Mouse (Mus musculus) liver, embryonic 14.5 days (tissue): Measurements from ENCODE around the gene Ccdc162. TPM values are rescaled to one million over a fixed set of nuclear protein-coding genes. Genes with fewer than 3 reads are reported as not detected.

Experiments
- ATAC-seq: fragments of 200-750 bp; cut with Nextera tagmentation; 2 replicates; pipeline ENCODE4 v1.8.0; 2017; ENCODE audit warnings: moderate number of reproducible peaks, mild to moderate bottlenecking, moderate library complexity; ENCODE audit not compliant: insufficient read depth
- DNase-seq, 3 experiments: peaks; one replicate each; pipeline ENCODE4 v3.0.0-alpha.2; 2012 to 2013; ENCODE audit warnings: low read depth in 3 of 3, low spot score in 3 of 3
- H3K27ac ChIP-seq: fragments of 300-500 bp; sonication (generic); 2 replicates; pipeline ENCODE4 v1.5.1; 2014; ENCODE audit warnings: moderate library complexity, mild to moderate bottlenecking, control low read depth, inconsistent platforms
- H3K27me3 ChIP-seq: fragments of 300-500 bp; sonication (generic); 2 replicates; pipeline ENCODE4 v1.6.1; 2014; ENCODE audit warnings: mild to moderate bottlenecking, low read length, moderate library complexity; ENCODE audit not compliant: control insufficient read depth, insufficient read depth
- H3K36me3 ChIP-seq: fragments of 300-500 bp; sonication (generic); replicated peaks from 2 replicates; pipeline ENCODE4 v1.6.1; 2014; ENCODE audit warnings: low read depth; ENCODE audit not compliant: control insufficient read depth, insufficient read depth
- H3K4me1 ChIP-seq, 2 experiments: fragments of 200-500 bp in 1 of 2; fragments of 300-500 bp in 1 of 2; sonication (generic) in 1 of 2; replicated peaks; 2 replicates each; pipeline ENCODE4 v1.6.1; 2012 to 2014; ENCODE audit warnings: antibody characterized with exemption in 1 of 2, inconsistent platforms in 1 of 2, low read length in 1 of 2; ENCODE audit not compliant: control insufficient read depth in 2 of 2, insufficient read depth in 2 of 2
- H3K4me2 ChIP-seq: fragments of 300-500 bp; sonication (generic); 2 replicates; pipeline ENCODE4 v1.6.1; 2014; ENCODE audit warnings: low read depth, mild to moderate bottlenecking, control low read depth, moderate library complexity
- H3K4me3 ChIP-seq, 2 experiments: fragments of 200-500 bp in 1 of 2; fragments of 300-500 bp in 1 of 2; sonication (generic) in 1 of 2; 2 replicates each; pipeline ENCODE4 v1.5.1; 2012 to 2014; ENCODE audit warnings: low read depth in 2 of 2, low read length in 2 of 2, mild to moderate bottlenecking in 2 of 2, control low read depth in 1 of 2, inconsistent platforms in 1 of 2, moderate library complexity in 1 of 2; ENCODE audit not compliant: insufficient read depth in 1 of 2
- H3K9ac ChIP-seq: fragments of 300-500 bp; sonication (generic); replicated peaks from 2 replicates; pipeline ENCODE4 v1.6.1; 2014; ENCODE audit warnings: mild to moderate bottlenecking, control low read depth, moderate library complexity
- H3K9me3 ChIP-seq: fragments of 300-500 bp; sonication (generic); 2 replicates; pipeline ENCODE4 v1.6.1; 2016; ENCODE audit warnings: low read length, mixed read lengths; ENCODE audit not compliant: control insufficient read depth
- CTCF ChIP-seq: IDR thresholded peaks from 2 replicates; pipeline ENCODE4 v1.5.1; 2016; ENCODE audit warnings: antibody characterized with exemption, low read depth, control low read depth
- EP300 ChIP-seq: IDR thresholded peaks from 2 replicates; pipeline ENCODE4 v1.6.1; 2016; ENCODE audit warnings: antibody characterized with exemption, low read depth
- WGBS: fragments of 180-500 bp; shearing (Covaris S2); extraction: QIAGEN DNeasy Blood & Tissue Kit; methylation state at CpG from one replicate; pipeline ENCODE4 v1.1.7; 2014; ENCODE audit not compliant: insufficient replicate concordance; 5-methylcytosine and 5-hydroxymethylcytosine counted together
- polyA plus RNA-seq, 2 experiments: library from polyadenylated mRNA; depleted of rRNA in 1 of 2; stranded (reverse) in 1 of 2; unstranded in 1 of 2; fragments of >200 nt; fragmentation: Nextera tagmentation in 1 of 2; extraction: Ambion mirVana in 1 of 2; gene quantifications; 2 replicates each; pipeline versions ENCODE4 v1.2.1 to v1.2.3; 2012 to 2014

The Ccdc162 gene
- polyA plus RNA-seq (2012; rRNA removed), result 0.01 and 0.07 TPM in 2 replicates
- polyA plus RNA-seq (2014; fragmentation: Nextera tagmentation; extraction: Ambion mirVana), result 0.10 and 0.21 TPM in 2 replicates

DNA sequence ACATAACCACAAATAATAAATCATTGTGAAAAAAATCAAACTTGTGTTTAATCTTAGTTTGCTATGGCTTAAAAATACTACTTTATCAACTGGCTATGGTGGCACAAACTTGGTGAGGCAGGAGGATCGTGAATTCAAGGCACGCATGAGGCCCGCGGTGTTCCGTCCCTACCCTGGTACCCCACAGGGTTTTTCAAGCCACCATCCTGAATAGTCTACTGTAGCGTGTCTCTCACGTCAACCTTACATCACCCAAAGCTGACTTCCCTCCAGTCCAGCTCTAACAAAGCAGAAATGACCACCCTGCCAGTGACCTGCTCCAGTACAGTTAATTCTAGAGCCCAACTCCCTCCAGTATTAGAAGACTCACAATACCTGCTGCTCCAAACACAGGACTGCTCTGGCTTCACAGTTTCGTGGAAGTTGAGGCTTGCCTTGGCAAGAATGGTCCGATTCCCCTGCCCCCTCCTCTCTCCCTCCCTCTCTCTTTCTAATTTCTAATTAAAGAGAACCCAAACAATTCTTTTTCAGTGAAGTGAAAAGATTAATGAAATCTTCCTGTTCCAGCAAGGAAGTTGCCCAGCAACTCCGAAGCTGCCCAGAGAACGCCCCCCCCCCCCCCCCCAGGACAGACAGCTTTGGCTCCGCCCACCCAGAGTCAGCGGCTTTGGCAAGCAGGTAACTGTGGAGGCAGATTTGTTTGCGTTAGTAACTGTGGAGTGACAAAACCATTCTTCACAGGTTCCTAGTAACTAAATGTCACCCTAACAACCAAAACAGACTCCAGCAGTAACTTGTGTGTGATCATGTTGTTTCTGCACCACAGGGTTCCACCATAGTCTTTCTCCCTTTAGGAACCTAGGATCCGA, at the start of gene Ccdc162:
Gene Ccdc162 (minus strand): TSS at position 606 of the 869 bp plus-strand sequence.
- Histone ChIP-seq H3K36me3 (no peaks in the 10 kb centered on the region), H3K4me3 (no peak within 1 kb of the TSS), H3K27me3 (no peaks in the 10 kb centered on the region), H3K27ac (no peak within 1 kb of the TSS), H3K9me3 (no peaks in the 10 kb centered on the region), H3K4me2 (no peak within 1 kb of the TSS), H3K9ac (no peak within 1 kb of the TSS), H3K4me1 (0 out of 4 replicates have a peak, but pooled peaks cover 0 to 4% of the 10 kb centered on the region in 2 experiments)
- ATAC-seq (no peak), DNase-seq (no peak)
- TF ChIP-seq EP300, result no peak
- TF ChIP-seq CTCF, result no peak
- 64% methylated on average over 15 of the region's 15 CpGs for WGBS

DNA sequence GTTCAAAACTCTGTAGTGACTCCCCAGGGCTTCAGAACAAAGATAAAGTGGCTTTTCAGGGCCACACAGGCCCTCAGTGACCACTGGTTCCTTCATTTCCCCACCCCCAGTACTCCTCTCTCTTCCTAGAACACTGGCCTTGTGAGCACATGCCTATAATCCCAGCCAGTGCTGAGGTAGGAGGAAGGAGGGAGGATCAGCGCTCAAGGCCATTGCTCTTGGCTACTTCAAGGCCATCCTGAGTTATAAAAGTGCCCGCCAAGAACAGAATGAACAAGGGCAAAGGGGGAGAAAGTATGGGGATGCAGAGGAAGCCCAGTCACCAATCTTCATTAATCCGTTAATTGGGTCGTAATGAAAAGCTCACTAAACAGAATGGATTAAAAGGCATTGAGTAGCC, 49.2 kb upstream of the Ccdc162 start:
- 78% methylated on average over 4 of the region's 4 CpGs for WGBS
- Histone ChIP-seq H3K4me3 (no peak overlapping the region), H3K27me3 (no peaks in the 10 kb centered on the region), H3K4me2 (no peak overlapping the region), H3K27ac (no peak overlapping the region), H3K9ac (no peak overlapping the region), H3K9me3 (no peaks in the 10 kb centered on the region), H3K36me3 (no peaks in the 10 kb centered on the region), H3K4me1 (no peaks in the 10 kb centered on the region)
- TF ChIP-seq EP300, result no peak
- no peak for TF ChIP-seq CTCF
- DNase-seq, result no peak
- ATAC-seq, result no peak

DNA sequence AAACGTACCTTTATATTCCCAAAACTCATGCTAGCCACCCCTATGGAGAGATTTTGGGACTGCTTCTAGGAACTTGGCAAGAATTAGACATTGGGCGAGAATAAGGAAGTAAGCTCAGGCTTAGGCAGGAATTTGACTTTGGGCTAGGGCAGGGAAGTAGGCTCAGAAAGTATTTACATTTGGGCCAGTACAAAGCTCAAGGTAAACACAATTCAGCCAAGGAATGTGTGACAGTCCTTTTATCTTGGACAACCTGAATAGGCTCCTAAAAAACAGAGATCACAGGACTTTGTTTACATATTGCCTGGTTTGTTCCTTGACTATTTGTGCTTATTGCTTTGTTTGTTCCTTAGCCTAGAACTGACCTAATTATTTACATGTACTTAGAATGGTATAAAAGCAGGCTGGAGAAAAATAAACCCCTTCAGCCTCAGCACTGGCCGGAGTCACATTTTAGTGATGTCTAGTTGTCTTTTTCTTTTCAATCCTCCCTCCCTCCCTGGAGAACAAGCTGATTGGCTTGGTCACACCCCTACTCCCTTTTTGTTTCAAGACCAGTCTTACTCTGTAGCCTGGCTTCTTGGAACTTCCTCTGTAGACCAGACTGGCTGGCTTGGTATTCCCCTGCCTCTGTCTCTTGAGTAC, 47.4 kb upstream of the Ccdc162 start:
- no peaks in the 10 kb centered on the region for H3K9me3 ChIP-seq
- H3K27ac ChIP-seq, result no peak overlapping the region
- H3K36me3 ChIP-seq, result no peaks in the 10 kb centered on the region
- no peak overlapping the region for H3K9ac ChIP-seq
- TF ChIP-seq EP300 (no peak), CTCF (no peak)
- no peak overlapping the region for H3K4me2 ChIP-seq
- WGBS, result 66% methylated on average over 3 of the region's 3 CpGs
- DNase-seq, result no peak
- ATAC-seq, result no peak
- no peak overlapping the region for H3K4me3 ChIP-seq
- H3K27me3 ChIP-seq, result no peaks in the 10 kb centered on the region
- peaks cover 0 to 3% of the 10 kb centered on the region in 2 experiments; a peak in 1 of 4 replicates for H3K4me1 ChIP-seq

DNA sequence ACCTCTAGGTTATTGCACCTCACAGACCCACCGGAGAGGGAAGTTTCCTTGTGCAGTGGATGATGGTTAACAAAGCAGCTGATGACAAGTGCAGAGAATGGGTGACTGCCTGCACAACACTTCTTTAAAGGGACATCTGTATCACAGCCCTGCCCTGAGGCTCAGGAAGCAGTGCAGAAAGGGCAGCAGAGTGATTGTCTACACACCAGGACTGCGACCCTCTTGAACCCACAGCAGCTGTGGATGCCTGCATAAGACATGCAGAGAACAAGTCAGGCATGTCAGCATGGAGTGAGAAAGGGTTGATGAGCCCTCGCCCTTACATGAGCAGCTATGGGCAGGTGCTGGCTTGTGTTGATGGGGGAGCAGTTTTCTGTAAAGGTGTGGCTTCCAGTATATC, 44.4 kb upstream of the Ccdc162 start:
- no peaks in the 10 kb centered on the region for H3K36me3 ChIP-seq
- no peak overlapping the region for H3K4me3 ChIP-seq
- WGBS, result 76% methylated on average over 3 of the region's 3 CpGs
- H3K4me1 ChIP-seq, result peaks cover 0 to 3% of the 10 kb centered on the region in 2 experiments; a peak in 1 of 4 replicates
- no peak for ATAC-seq
- no peak overlapping the region for H3K9ac ChIP-seq
- no peaks in the 10 kb centered on the region for H3K9me3 ChIP-seq
- H3K27me3 ChIP-seq, result no peaks in the 10 kb centered on the region
- TF ChIP-seq EP300 (no peak), CTCF (no peak)
- no peak overlapping the region for H3K4me2 ChIP-seq
- DNase-seq, result no peak
- H3K27ac ChIP-seq, result no peak overlapping the region

DNA sequence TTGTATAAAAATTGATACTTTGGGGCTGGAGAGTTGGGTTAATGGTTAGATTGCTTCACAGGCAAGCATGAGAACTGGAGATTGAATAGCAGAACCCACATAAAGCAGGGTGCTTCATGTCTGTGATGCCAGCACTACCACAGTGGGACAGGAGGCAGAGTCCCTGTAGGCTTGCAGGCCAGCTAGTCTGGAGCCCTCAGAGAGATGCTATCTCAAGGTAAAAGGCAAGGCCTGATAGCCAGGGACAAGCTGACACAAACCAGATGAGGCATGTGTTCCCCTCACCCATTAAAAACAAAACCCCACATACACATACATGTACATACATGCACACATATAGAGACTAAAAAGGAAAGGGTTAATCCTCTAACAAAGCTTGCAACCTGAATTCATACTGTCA, 41.6 kb upstream of the Ccdc162 start:
- Histone ChIP-seq H3K27ac (no peak overlapping the region), H3K36me3 (no peaks in the 10 kb centered on the region), H3K4me1 (peaks cover 0 to 3% of the 10 kb centered on the region in 2 experiments; a peak in 1 of 4 replicates), H3K9me3 (no peaks in the 10 kb centered on the region), H3K9ac (no peak overlapping the region), H3K4me2 (no peak overlapping the region), H3K4me3 (no peak overlapping the region), H3K27me3 (no peaks in the 10 kb centered on the region)
- ATAC-seq, result no peak
- no peak for DNase-seq
- TF ChIP-seq EP300 (no peak), CTCF (no peak)
